Mouse (Mus musculus): ENCODE data around the gene Pde11a.

The Pde11a gene

GRCm38 (mm10) chr2:76323185-76323875 is 15.2 kb downstream of the Pde11a start:
- no peak for DNase-seq (ENCODE audit: low read depth, low spot score)

GRCm38 (mm10) chr2:76320336-76320735 is 18.2 kb downstream of the Pde11a start:
- no peak for DNase-seq (ENCODE audit: low read depth, low spot score)

GRCm38 (mm10) chr2:76319231-76319630 is 19.3 kb downstream of the Pde11a start:
- DNase-seq (ENCODE audit: low read depth, low spot score): no peak

GRCm38 (mm10) chr2:76287671-76288070 is 50.9 kb downstream of the Pde11a start:
- no peak for DNase-seq (ENCODE audit: low read depth, low spot score)

GRCm38 (mm10) chr2:76286288-76286740 is 52.3 kb downstream of the Pde11a start:
- DNase-seq (ENCODE audit: low read depth, low spot score): no peak

GRCm38 (mm10) chr2:76285150-76285549 is 53.4 kb downstream of the Pde11a start:
- DNase-seq (ENCODE audit: low read depth, low spot score): no peak

GRCm38 (mm10) chr2:76283378-76284132 is 55.0 kb downstream of the Pde11a start:
- no peak for DNase-seq (ENCODE audit: low read depth, low spot score)

- DNase-seq (ENCODE audit: low read depth, low spot score): no peak
These were observed 69.1 kb downstream of the Pde11a start for GRCm38 (mm10) chr2:76269494-76269893.

GRCm38 (mm10) chr2:76267335-76267734 is 71.2 kb downstream of the Pde11a start:
- no peak for DNase-seq (ENCODE audit: low read depth, low spot score)

GRCm38 (mm10) chr2:76266622-76267021 is 72.0 kb downstream of the Pde11a start:
- no peak for DNase-seq (ENCODE audit: low read depth, low spot score)

GRCm38 (mm10) chr2:76264258-76264657 is 74.3 kb downstream of the Pde11a start:
- DNase-seq (ENCODE audit: low read depth, low spot score): no peak

GRCm38 (mm10) chr2:76262661-76263060 is 75.9 kb downstream of the Pde11a start:
- no peak for DNase-seq (ENCODE audit: low read depth, low spot score)

GRCm38 (mm10) chr2:76254833-76255232 is 83.7 kb downstream of the Pde11a start:
- DNase-seq (ENCODE audit: low read depth, low spot score): peak; percentile 47

GRCm38 (mm10) chr2:76251379-76251778 is 87.2 kb downstream of the Pde11a start:
- no peak for DNase-seq (ENCODE audit: low read depth, low spot score)

GRCm38 (mm10) chr2:76248242-76248641 is 90.3 kb downstream of the Pde11a start:
- DNase-seq (ENCODE audit: low read depth, low spot score): no peak

- no peak for DNase-seq (ENCODE audit: low read depth, low spot score)
These were observed 99.4 kb downstream of the Pde11a start for GRCm38 (mm10) chr2:76239175-76239574.

- peak; percentile 28 for DNase-seq (ENCODE audit: low read depth, low spot score)
These were observed 100.1 kb downstream of the Pde11a start for GRCm38 (mm10) chr2:76238496-76238895.

- DNase-seq (ENCODE audit: low read depth, low spot score): no peak
These were observed 100.7 kb downstream of the Pde11a start for GRCm38 (mm10) chr2:76237638-76238420.

GRCm38 (mm10) chr2:76220364-76221108 is 118.0 kb downstream of the Pde11a start:
- peak; percentile 43 for DNase-seq (ENCODE audit: low read depth, low spot score)

GRCm38 (mm10) chr2:76219540-76219939 is 119.0 kb downstream of the Pde11a start:
- peak; percentile 58 for DNase-seq (ENCODE audit: low read depth, low spot score)

- DNase-seq (ENCODE audit: low read depth, low spot score): peak; percentile 64
These were observed 122.4 kb downstream of the Pde11a start for GRCm38 (mm10) chr2:76216146-76216545.

All from CD4-positive helper T cell, adult 2 months (primary cell).